Mouse (Mus musculus): ENCODE measurements around the gene Aifm2. TPM values are rescaled to one million over a fixed set of nuclear protein-coding genes. Genes with fewer than 3 reads are reported as not detected.

Gene Aifm2
- polyA plus RNA-seq, 1 experiment from 2014 or later, result 5.0 TPM

DNA sequence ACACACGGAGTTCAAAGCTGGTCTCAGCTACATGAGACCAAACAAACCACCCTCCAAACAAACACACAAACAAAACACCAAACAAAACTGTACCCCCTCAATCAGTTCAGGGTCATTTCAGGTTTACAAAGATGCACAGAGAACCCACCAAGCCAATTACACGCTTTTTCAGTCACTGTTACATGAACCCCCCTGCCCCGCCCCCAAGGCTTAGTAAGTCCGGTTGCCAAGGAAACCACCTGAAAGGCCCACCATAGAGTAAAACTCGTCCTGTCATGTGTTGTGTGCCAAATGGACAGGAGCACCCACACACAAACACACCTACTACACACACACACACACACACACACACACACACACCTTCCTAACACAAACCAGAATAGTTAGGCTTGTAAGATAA is 50.5 kb downstream of the Aifm2 start:
- 35% methylated on average over 5 of the region's 5 CpGs for WGBS
- no peak for ATAC-seq (ENCODE audit: low FRiP score)

GRCm38 (mm10) chr10:61766806-61767205 is 51.7 kb downstream of the Aifm2 start:
- H3K9ac ChIP-seq (ENCODE audit: low read depth, low read length), result no peak overlapping the region
- no peaks in the 10 kb centered on the region for H3K9me3 ChIP-seq (ENCODE audit: control insufficient read depth, low read length)
- no peaks in the 10 kb centered on the region; the same call in 1 of the 2 replicates for H3K4me1 ChIP-seq (replicated peaks; ENCODE audit: control insufficient read depth, insufficient read depth, low read length)
- H3K4me2 ChIP-seq (replicated peaks; ENCODE audit: low read depth, low read length), result no peak overlapping the region
- DNase-seq (ENCODE audit: low spot score) (no peak), ATAC-seq (ENCODE audit: low FRiP score) (no peak)
- peaks cover 4% of the 10 kb centered on the region; the same call in 1 of the 2 replicates for H3K27me3 ChIP-seq (ENCODE audit: control insufficient read depth, insufficient read depth, low read length)
- H3K27ac ChIP-seq (ENCODE audit: low read depth, low read length), result no peak overlapping the region
- no peaks in the 10 kb centered on the region for H3K36me3 ChIP-seq (ENCODE audit: control insufficient read depth, insufficient read depth, low read length)
- 60% methylated on average over 6 of the region's 6 CpGs for WGBS
- no peak overlapping the region for H3K4me3 ChIP-seq (ENCODE audit: low read depth, low read length)

More for the DNA sequence above, 50.5 kb downstream of the Aifm2 start:
- no peaks in the 10 kb centered on the region for H3K9me3 ChIP-seq (ENCODE audit: control insufficient read depth, low read length)
- H3K9ac ChIP-seq (ENCODE audit: low read depth, low read length), result no peak overlapping the region
- no peak overlapping the region for H3K27ac ChIP-seq (ENCODE audit: low read depth, low read length)
- peak; percentile 68 for DNase-seq (ENCODE audit: low spot score)
- H3K4me1 ChIP-seq (replicated peaks; ENCODE audit: control insufficient read depth, insufficient read depth, low read length), result no peaks in the 10 kb centered on the region; the same call in 1 of the 2 replicates
- peaks cover 4% of the 10 kb centered on the region; the same call in 1 of the 2 replicates for H3K27me3 ChIP-seq (ENCODE audit: control insufficient read depth, insufficient read depth, low read length)
- H3K4me3 ChIP-seq (ENCODE audit: low read depth, low read length), result no peak overlapping the region
- no peak overlapping the region for H3K4me2 ChIP-seq (replicated peaks; ENCODE audit: low read depth, low read length)
- no peaks in the 10 kb centered on the region for H3K36me3 ChIP-seq (ENCODE audit: control insufficient read depth, insufficient read depth, low read length)

- Histone ChIP-seq H3K4me3 (ENCODE audit: low read depth, low read length) (peak overlapping the region; percentile 94), H3K4me1 (replicated peaks; ENCODE audit: control insufficient read depth, insufficient read depth, low read length) (0 out of 2 replicates have a peak, but pooled peaks cover 3% of the 10 kb centered on the region), H3K27me3 (ENCODE audit: control insufficient read depth, insufficient read depth, low read length) (no peaks in the 10 kb centered on the region), H3K9ac (ENCODE audit: low read depth, low read length) (peak overlapping the region; percentile 99; the same call in 1 of the 2 replicates), H3K4me2 (replicated peaks; ENCODE audit: low read depth, low read length) (peak overlapping the region; percentile 58), H3K9me3 (ENCODE audit: control insufficient read depth, low read length) (no peaks in the 10 kb centered on the region), H3K27ac (ENCODE audit: low read depth, low read length) (no peak overlapping the region), H3K36me3 (ENCODE audit: control insufficient read depth, insufficient read depth, low read length) (no peaks in the 10 kb centered on the region)
- DNase-seq (ENCODE audit: low spot score) (peak; percentile 59), ATAC-seq (ENCODE audit: low FRiP score) (no peak)
- WGBS, result 19% methylated on average over 8 of the region's 9 CpGs
Measured at GRCm38 (mm10) chr10:61781461-61782128, 66.5 kb downstream of the Aifm2 start.

GRCm38 (mm10) chr10:61782799-61783611 is 67.9 kb downstream of the Aifm2 start:
- ATAC-seq (ENCODE audit: low FRiP score), result peak; percentile 73
- WGBS, result 1% methylated on average over 68 of the region's 74 CpGs

GRCm38 (mm10) chr10:61783621-61784251 is 68.7 kb downstream of the Aifm2 start, which contains the start of gene H2afy2:
Gene H2afy2 (minus strand): TSS chr10:61784147.
- peak; percentile 88 for ATAC-seq (ENCODE audit: low FRiP score)

More at GRCm38 (mm10) chr10:61782799-61783611, 67.9 kb downstream of the Aifm2 start:
- 0 out of 2 replicates have a peak, but pooled peaks cover 3% of the 10 kb centered on the region for H3K4me1 ChIP-seq (replicated peaks; ENCODE audit: control insufficient read depth, insufficient read depth, low read length)
- H3K27ac ChIP-seq (ENCODE audit: low read depth, low read length), result peak overlapping the region; percentile 99
- peak overlapping the region; percentile 99 for H3K9ac ChIP-seq (ENCODE audit: low read depth, low read length)
- no peaks in the 10 kb centered on the region for H3K36me3 ChIP-seq (ENCODE audit: control insufficient read depth, insufficient read depth, low read length)
- no peaks in the 10 kb centered on the region for H3K9me3 ChIP-seq (ENCODE audit: control insufficient read depth, low read length)
- H3K4me2 ChIP-seq (replicated peaks; ENCODE audit: low read depth, low read length), result peak overlapping the region; percentile 58
- no peaks in the 10 kb centered on the region for H3K27me3 ChIP-seq (ENCODE audit: control insufficient read depth, insufficient read depth, low read length)
- H3K4me3 ChIP-seq (ENCODE audit: low read depth, low read length), result peak overlapping the region; percentile 94
- peak; percentile 89 for DNase-seq (ENCODE audit: low spot score)

DNA sequence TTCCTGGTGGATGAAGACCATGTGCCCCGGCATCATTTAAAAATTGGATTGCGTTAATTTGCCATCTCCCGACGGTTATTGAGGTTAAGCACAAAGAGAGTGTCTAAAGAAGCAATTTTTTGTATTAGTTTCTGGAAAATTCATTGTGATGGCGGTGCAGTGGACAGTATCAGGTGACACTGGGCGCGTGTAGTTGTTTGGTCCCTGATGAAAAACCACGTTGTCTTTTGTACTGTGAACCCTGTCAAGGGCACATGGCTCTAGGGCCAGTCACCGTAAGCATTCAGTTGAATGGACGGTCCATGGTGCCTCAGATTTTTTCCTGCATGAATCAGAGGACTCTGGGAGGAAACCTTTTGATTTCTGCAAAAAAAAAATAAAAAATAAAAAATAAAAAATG is 69.4 kb downstream of the Aifm2 start:
- no peak for DNase-seq (ENCODE audit: low spot score)
- WGBS, result 14% methylated on average over 10 of the region's 10 CpGs
- H3K4me3 ChIP-seq (ENCODE audit: low read depth, low read length), result peak overlapping the region; percentile 94
- no peaks in the 10 kb centered on the region for H3K9me3 ChIP-seq (ENCODE audit: control insufficient read depth, low read length)
- H3K4me1 ChIP-seq (replicated peaks; ENCODE audit: control insufficient read depth, insufficient read depth, low read length), result 0 out of 2 replicates have a peak, but pooled peaks cover 3% of the 10 kb centered on the region
- H3K9ac ChIP-seq (ENCODE audit: low read depth, low read length), result peak overlapping the region; percentile 99
- peak overlapping the region; percentile 99 for H3K27ac ChIP-seq (ENCODE audit: low read depth, low read length)
- ATAC-seq (ENCODE audit: low FRiP score), result peak; percentile 52; the same call in 1 of the 2 replicates
- no peaks in the 10 kb centered on the region for H3K27me3 ChIP-seq (ENCODE audit: control insufficient read depth, insufficient read depth, low read length)
- H3K36me3 ChIP-seq (ENCODE audit: control insufficient read depth, insufficient read depth, low read length), result no peaks in the 10 kb centered on the region
- H3K4me2 ChIP-seq (replicated peaks; ENCODE audit: low read depth, low read length), result peak overlapping the region; percentile 58

More at GRCm38 (mm10) chr10:61783621-61784251, 68.7 kb downstream of the Aifm2 start, which contains the start of gene H2afy2:
- H3K9me3 ChIP-seq (ENCODE audit: control insufficient read depth, low read length), result no peaks in the 10 kb centered on the region
- H3K9ac ChIP-seq (ENCODE audit: low read depth, low read length), result peak within 1 kb of the TSS; percentile 99
- peak within 1 kb of the TSS; percentile 99 for H3K27ac ChIP-seq (ENCODE audit: low read depth, low read length)
- DNase-seq (ENCODE audit: low spot score), result peak; percentile 85
- H3K4me3 ChIP-seq (ENCODE audit: low read depth, low read length), result peak within 1 kb of the TSS; percentile 94
- under 1% methylated on average over 49 of the region's 50 CpGs for WGBS
- H3K4me2 ChIP-seq (replicated peaks; ENCODE audit: low read depth, low read length), result peak within 1 kb of the TSS; percentile 58
- no peaks in the 10 kb centered on the region for H3K27me3 ChIP-seq (ENCODE audit: control insufficient read depth, insufficient read depth, low read length)
- H3K36me3 ChIP-seq (ENCODE audit: control insufficient read depth, insufficient read depth, low read length), result no peaks in the 10 kb centered on the region
- H3K4me1 ChIP-seq (replicated peaks; ENCODE audit: control insufficient read depth, insufficient read depth, low read length), result 0 out of 2 replicates have a peak, but pooled peaks cover 3% of the 10 kb centered on the region

- Histone ChIP-seq H3K36me3 (ENCODE audit: control insufficient read depth, insufficient read depth, low read length) (no peaks in the 10 kb centered on the region), H3K4me3 (ENCODE audit: low read depth, low read length) (no peak overlapping the region), H3K27ac (ENCODE audit: low read depth, low read length) (no peak overlapping the region), H3K4me1 (replicated peaks; ENCODE audit: control insufficient read depth, insufficient read depth, low read length) (no peaks in the 10 kb centered on the region), H3K27me3 (ENCODE audit: control insufficient read depth, insufficient read depth, low read length) (no peaks in the 10 kb centered on the region), H3K4me2 (replicated peaks; ENCODE audit: low read depth, low read length) (no peak overlapping the region), H3K9ac (ENCODE audit: low read depth, low read length) (no peak overlapping the region), H3K9me3 (ENCODE audit: control insufficient read depth, low read length) (no peaks in the 10 kb centered on the region)
- no peak for DNase-seq (ENCODE audit: low spot score)
- no peak for ATAC-seq (ENCODE audit: low FRiP score)
- 79% methylated on average over 10 of the region's 10 CpGs for WGBS
Measured at GRCm38 (mm10) chr10:61787541-61788313, 72.7 kb downstream of the Aifm2 start.

- no peak overlapping the region for H3K27ac ChIP-seq (ENCODE audit: low read depth, low read length)
- no peaks in the 10 kb centered on the region for H3K27me3 ChIP-seq (ENCODE audit: control insufficient read depth, insufficient read depth, low read length)
- H3K9me3 ChIP-seq (ENCODE audit: control insufficient read depth, low read length), result no peaks in the 10 kb centered on the region
- no peak overlapping the region for H3K4me2 ChIP-seq (replicated peaks; ENCODE audit: low read depth, low read length)
- no peak for DNase-seq (ENCODE audit: low spot score)
- no peak for ATAC-seq (ENCODE audit: low FRiP score)
- H3K36me3 ChIP-seq (ENCODE audit: control insufficient read depth, insufficient read depth, low read length), result no peaks in the 10 kb centered on the region
- no peaks in the 10 kb centered on the region for H3K4me1 ChIP-seq (replicated peaks; ENCODE audit: control insufficient read depth, insufficient read depth, low read length)
- H3K9ac ChIP-seq (ENCODE audit: low read depth, low read length), result no peak overlapping the region
- WGBS, result 94% methylated on average over 5 of the region's 5 CpGs
- H3K4me3 ChIP-seq (ENCODE audit: low read depth, low read length), result no peak overlapping the region
Measured at GRCm38 (mm10) chr10:61788499-61788898, 73.4 kb downstream of the Aifm2 start.

Measured in hindbrain, embryonic 11.5 days (tissue).